Mouse (Mus musculus) heart, adult 9 months (tissue): ENCODE measurements around the gene Gm8267.
"Not testable (repeated sequence)": the region's sequence is repeated elsewhere in the genome, so short reads cannot be mapped to it uniquely, and the experiment has no call there.

Experiments used
- DNase-seq, 2 experiments: peaks; one replicate each; pipeline ENCODE4 v3.0.0; 2022; ENCODE audit warnings: low spot score in 2 of 2

The Gm8267 gene

GRCm38 (mm10) chr14:44750240-44750639 is at the start of gene Gm8267:
Gene Gm8267, minus strand, starts transcription at chr14:44750340.
- no peak for DNase-seq

- DNase-seq: not testable (repeated sequence)
Observed at GRCm38 (mm10) chr14:44789537-44790382, 39.6 kb upstream of the Gm8267 start.

GRCm38 (mm10) chr14:44742789-44743188 is 7.4 kb downstream of the Gm8267 start:
- not testable (repeated sequence) for DNase-seq

GRCm38 (mm10) chr14:44730711-44731110 is 19.4 kb downstream of the Gm8267 start:
- DNase-seq: not testable (repeated sequence)

GRCm38 (mm10) chr14:44706356-44706755 is 43.8 kb downstream of the Gm8267 start, which contains the start of gene Gm8257:
Gene Gm8257, minus strand, starts transcription at chr14:44706456.
- DNase-seq: not testable (repeated sequence)
